Mouse (Mus musculus): ENCODE data around the gene Dupd1. TPM values are rescaled to one million over a fixed set of nuclear protein-coding genes. Genes with fewer than 3 reads are reported as not detected.
A peak's percentile ranks its signal among the peaks of the same experiment; 100 is the strongest.

The Dupd1 gene
- polyA plus RNA-seq, 1 experiment from 2014 or later: not detected

GRCm38 (mm10) chr14:21720430-21721205 is 6.2 kb upstream of the Dupd1 start:
- no peak for DNase-seq
- H3K4me3 ChIP-seq (replicated peaks): no peak overlapping the region
- H3K4me2 ChIP-seq: no peak overlapping the region
- H3K9me3 ChIP-seq (replicated peaks): no peaks in the 10 kb centered on the region
- no peak overlapping the region for H3K9ac ChIP-seq
- 63% methylated on average over 4 of the region's 4 CpGs for WGBS (ENCODE audit: insufficient replicate concordance)
- H3K36me3 ChIP-seq: no peaks in the 10 kb centered on the region
- no peak overlapping the region for H3K27ac ChIP-seq
- H3K4me1 ChIP-seq (replicated peaks): no peaks in the 10 kb centered on the region
- no peaks in the 10 kb centered on the region for H3K27me3 ChIP-seq
- no peak for ATAC-seq (ENCODE audit: low read depth)

GRCm38 (mm10) chr14:21719646-21720383 is 5.4 kb upstream of the Dupd1 start:
- H3K27ac ChIP-seq: no peak overlapping the region
- DNase-seq (no peak), ATAC-seq (ENCODE audit: low read depth) (peak; percentile 23; the same call in 1 of the 2 replicates)
- H3K9me3 ChIP-seq (replicated peaks): no peaks in the 10 kb centered on the region
- H3K36me3 ChIP-seq: no peaks in the 10 kb centered on the region
- no peaks in the 10 kb centered on the region for H3K4me1 ChIP-seq (replicated peaks)
- no peaks in the 10 kb centered on the region for H3K27me3 ChIP-seq
- no peak overlapping the region for H3K4me3 ChIP-seq (replicated peaks)
- 46% methylated on average over 17 of the region's 17 CpGs for WGBS (ENCODE audit: insufficient replicate concordance)
- H3K4me2 ChIP-seq: no peak overlapping the region
- H3K9ac ChIP-seq: no peak overlapping the region

GRCm38 (mm10) chr14:21711231-21711630 is 3.1 kb downstream of the Dupd1 start:
- no peak for DNase-seq

GRCm38 (mm10) chr14:21709545-21709944 is 4.8 kb downstream of the Dupd1 start:
- ATAC-seq (ENCODE audit: low read depth) (no peak), DNase-seq (no peak)
- H3K9ac ChIP-seq: no peak overlapping the region
- WGBS (ENCODE audit: insufficient replicate concordance): 60% methylated on average over 2 of the region's 2 CpGs
- no peaks in the 10 kb centered on the region for H3K9me3 ChIP-seq (replicated peaks)
- H3K4me1 ChIP-seq (replicated peaks): 0 out of 2 replicates have a peak, but pooled peaks cover 4% of the 10 kb centered on the region
- no peak overlapping the region for H3K4me3 ChIP-seq (replicated peaks)
- H3K27ac ChIP-seq: no peak overlapping the region
- H3K36me3 ChIP-seq: no peaks in the 10 kb centered on the region
- H3K4me2 ChIP-seq: no peak overlapping the region
- H3K27me3 ChIP-seq: no peaks in the 10 kb centered on the region

More at GRCm38 (mm10) chr14:21711231-21711630, 3.1 kb downstream of the Dupd1 start:
- Histone ChIP-seq H3K27ac (no peak overlapping the region), H3K36me3 (no peaks in the 10 kb centered on the region), H3K9me3 (replicated peaks) (no peaks in the 10 kb centered on the region), H3K9ac (no peak overlapping the region), H3K4me2 (no peak overlapping the region), H3K4me1 (replicated peaks) (0 out of 2 replicates have a peak, but pooled peaks cover 4% of the 10 kb centered on the region), H3K4me3 (replicated peaks) (no peak overlapping the region), H3K27me3 (no peaks in the 10 kb centered on the region)
- 62% methylated on average over 2 of the region's 2 CpGs for WGBS (ENCODE audit: insufficient replicate concordance)
- ATAC-seq (ENCODE audit: low read depth): no peak

GRCm38 (mm10) chr14:21706759-21707571 is 7.4 kb downstream of the Dupd1 start:
- ATAC-seq (ENCODE audit: low read depth) (no peak), DNase-seq (no peak)
- Histone ChIP-seq H3K36me3 (no peaks in the 10 kb centered on the region), H3K4me2 (no peak overlapping the region), H3K27ac (no peak overlapping the region), H3K9me3 (replicated peaks) (no peaks in the 10 kb centered on the region), H3K9ac (no peak overlapping the region), H3K27me3 (no peaks in the 10 kb centered on the region), H3K4me1 (replicated peaks) (0 out of 2 replicates have a peak, but pooled peaks cover 4% of the 10 kb centered on the region), H3K4me3 (replicated peaks) (no peak overlapping the region)
- 15% methylated on average over 12 of the region's 12 CpGs for WGBS (ENCODE audit: insufficient replicate concordance)

GRCm38 (mm10) chr14:21705462-21705861 is 8.9 kb downstream of the Dupd1 start:
- Histone ChIP-seq H3K4me3 (replicated peaks) (no peak overlapping the region), H3K4me2 (no peak overlapping the region), H3K9ac (no peak overlapping the region), H3K9me3 (replicated peaks) (no peaks in the 10 kb centered on the region), H3K27me3 (no peaks in the 10 kb centered on the region), H3K36me3 (no peaks in the 10 kb centered on the region), H3K27ac (no peak overlapping the region), H3K4me1 (replicated peaks) (0 out of 2 replicates have a peak, but pooled peaks cover 4% of the 10 kb centered on the region)
- no peak for DNase-seq
- ATAC-seq (ENCODE audit: low read depth): no peak
- WGBS (ENCODE audit: insufficient replicate concordance): 54% methylated on average over 2 of the region's 2 CpGs

DNA sequence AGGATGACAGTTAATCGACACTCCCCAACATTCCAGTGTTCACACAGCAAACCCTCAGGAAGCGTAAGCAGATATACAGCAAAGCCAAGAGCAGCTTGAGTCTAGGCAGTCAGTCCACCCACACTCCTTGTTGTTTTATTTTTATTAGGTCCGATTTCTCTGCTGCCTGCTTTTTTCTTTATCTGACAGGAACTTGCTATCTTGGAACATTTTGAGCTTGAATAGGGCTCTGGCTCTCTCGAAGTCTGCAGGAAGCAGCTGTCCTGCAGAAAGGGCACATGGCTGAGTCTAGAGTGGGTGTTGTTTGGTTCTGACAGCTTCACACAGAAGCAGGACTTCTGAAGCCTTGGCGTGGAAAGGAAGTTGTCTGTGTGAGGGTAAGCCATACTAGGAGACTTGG is 11.1 kb downstream of the Dupd1 start:
- ATAC-seq (ENCODE audit: low read depth): no peak
- H3K4me1 ChIP-seq (replicated peaks): 0 out of 2 replicates have a peak, but pooled peaks cover 4% of the 10 kb centered on the region
- H3K9ac ChIP-seq: no peak overlapping the region
- H3K36me3 ChIP-seq: no peaks in the 10 kb centered on the region
- H3K4me3 ChIP-seq (replicated peaks): no peak overlapping the region
- H3K27me3 ChIP-seq: no peaks in the 10 kb centered on the region
- no peak for DNase-seq
- 24% methylated on average over 5 of the region's 5 CpGs for WGBS (ENCODE audit: insufficient replicate concordance)
- H3K4me2 ChIP-seq: no peak overlapping the region
- no peak overlapping the region for H3K27ac ChIP-seq
- H3K9me3 ChIP-seq (replicated peaks): no peaks in the 10 kb centered on the region

GRCm38 (mm10) chr14:21702691-21703090 is 11.7 kb downstream of the Dupd1 start:
- Histone ChIP-seq H3K4me3 (replicated peaks) (no peak overlapping the region), H3K27ac (no peak overlapping the region), H3K36me3 (no peaks in the 10 kb centered on the region), H3K4me2 (no peak overlapping the region), H3K9me3 (replicated peaks) (no peaks in the 10 kb centered on the region), H3K9ac (no peak overlapping the region), H3K4me1 (replicated peaks) (0 out of 2 replicates have a peak, but pooled peaks cover 4% of the 10 kb centered on the region), H3K27me3 (no peaks in the 10 kb centered on the region)
- DNase-seq (no peak), ATAC-seq (ENCODE audit: low read depth) (no peak)
- 75% methylated on average over 8 of the region's 8 CpGs for WGBS (ENCODE audit: insufficient replicate concordance)

- DNase-seq (peak; percentile 57), ATAC-seq (ENCODE audit: low read depth) (no peak)
- WGBS (ENCODE audit: insufficient replicate concordance): 58% methylated on average over 7 of the region's 7 CpGs
- no peak overlapping the region for H3K27ac ChIP-seq
- peaks cover 3% of the 10 kb centered on the region; the same call in 1 of the 2 replicates for H3K9me3 ChIP-seq (replicated peaks)
- H3K27me3 ChIP-seq: no peaks in the 10 kb centered on the region
- H3K4me1 ChIP-seq (replicated peaks): peaks cover 13% of the 10 kb centered on the region
- no peaks in the 10 kb centered on the region for H3K36me3 ChIP-seq
- no peak overlapping the region for H3K4me2 ChIP-seq
- H3K4me3 ChIP-seq (replicated peaks): no peak overlapping the region
- no peak overlapping the region for H3K9ac ChIP-seq
Measured at GRCm38 (mm10) chr14:21696186-21696830, 18.1 kb downstream of the Dupd1 start.

DNA sequence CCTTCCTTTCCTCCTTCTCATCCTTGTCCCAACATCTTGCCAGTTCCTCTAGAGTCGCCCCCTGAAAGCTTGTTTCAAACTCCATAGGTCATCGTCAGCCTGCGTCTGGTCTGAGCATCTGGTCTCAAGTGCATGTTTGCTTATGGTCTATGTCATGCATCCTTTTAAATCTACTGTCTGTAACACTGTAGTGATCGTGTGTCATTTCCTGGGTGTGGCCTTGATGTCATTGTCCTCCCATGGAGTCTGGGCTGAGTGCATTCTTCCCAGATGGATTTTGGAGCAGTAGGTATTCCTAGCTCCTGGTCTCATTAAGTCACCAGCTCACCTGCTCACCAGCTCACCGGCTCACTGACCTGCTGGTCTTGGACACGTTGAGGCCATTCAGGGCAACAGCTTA is 19.4 kb downstream of the Dupd1 start:
- peaks cover 3% of the 10 kb centered on the region; the same call in 1 of the 2 replicates for H3K9me3 ChIP-seq (replicated peaks)
- no peak overlapping the region for H3K27ac ChIP-seq
- no peak overlapping the region for H3K9ac ChIP-seq
- DNase-seq: no peak
- H3K36me3 ChIP-seq: no peaks in the 10 kb centered on the region
- H3K4me2 ChIP-seq: no peak overlapping the region
- H3K4me3 ChIP-seq (replicated peaks): no peak overlapping the region
- no peak for ATAC-seq (ENCODE audit: low read depth)
- H3K27me3 ChIP-seq: no peaks in the 10 kb centered on the region
- peaks cover 13% of the 10 kb centered on the region for H3K4me1 ChIP-seq (replicated peaks)
- 53% methylated on average over 6 of the region's 6 CpGs for whole genome bisulfite sequencing (ENCODE audit: insufficient replicate concordance)
